Mouse (Mus musculus): ENCODE measurements around the gene Riox1.
"Not testable (repeated sequence)": the region's sequence is repeated elsewhere in the genome, so short reads cannot be mapped to it uniquely, and the experiment has no call there.

The Riox1 gene

GRCm38 (mm10) chr12:83949776-83950492 is 474 bp upstream of the Riox1 start:
- in situ Hi-C loops (cut with MboI, MseI) = no loop called here

GRCm38 (mm10) chr12:83950840-83951701 is 663 bp downstream of the Riox1 start:
- in situ Hi-C loops (cut with MboI, MseI) = no loop called here

- in situ Hi-C loops (cut with MboI, MseI) = no loop called here
These were observed 1.5 kb downstream of the Riox1 start for GRCm38 (mm10) chr12:83951711-83952575.

- in situ Hi-C loops (cut with MboI, MseI) = no loop called here
These were observed 7.9 kb downstream of the Riox1 start for GRCm38 (mm10) chr12:83958278-83958677.

GRCm38 (mm10) chr12:83965235-83965634 is 14.8 kb downstream of the Riox1 start:
- in situ Hi-C loops (cut with MboI, MseI) = no loop called here

- in situ Hi-C loops (cut with MboI, MseI) = no loop called here
These were observed 21.7 kb downstream of the Riox1 start for GRCm38 (mm10) chr12:83972117-83972516.

GRCm38 (mm10) chr12:83978862-83979261 is 28.5 kb downstream of the Riox1 start:
- in situ Hi-C loops (cut with MboI, MseI) = no loop called here

GRCm38 (mm10) chr12:83981615-83982014 is 31.2 kb downstream of the Riox1 start:
- in situ Hi-C loops (cut with MboI, MseI) = no loop called here

GRCm38 (mm10) chr12:83984752-83985151 is 34.3 kb downstream of the Riox1 start, which contains the start of gene Heatr4:
Heatr4 (minus strand) TSS chr12:83984852.
- in situ Hi-C loops (cut with MboI, MseI) = no loop called here

- in situ Hi-C loops (cut with MboI, MseI) = no loop called here
These were observed 36.8 kb downstream of the Riox1 start for GRCm38 (mm10) chr12:83987242-83987582.

- in situ Hi-C loops (cut with MboI, MseI) = no loop called here
These were observed 37.4 kb downstream of the Riox1 start, which contains the start of gene Acot2 for GRCm38 (mm10) chr12:83987583-83988441. Acot2 (plus strand) TSS chr12:83987861.

- in situ Hi-C loops (cut with MboI, MseI) = no loop called here
These were observed 38.1 kb downstream of the Riox1 start for GRCm38 (mm10) chr12:83988483-83988882.

- in situ Hi-C loops (cut with MboI, MseI) = no loop called here
These were observed 39.0 kb downstream of the Riox1 start for GRCm38 (mm10) chr12:83989378-83989777.

- in situ Hi-C loops (cut with MboI, MseI) = no loop called here
These were observed 46.8 kb downstream of the Riox1 start for GRCm38 (mm10) chr12:83997221-83997620.

GRCm38 (mm10) chr12:83998341-83999107 is 48.1 kb downstream of the Riox1 start:
- in situ Hi-C loops (cut with MboI, MseI) = no loop called here

GRCm38 (mm10) chr12:83999237-83999636 is 48.8 kb downstream of the Riox1 start:
- in situ Hi-C loops (cut with MboI, MseI) = not testable (repeated sequence)

- in situ Hi-C loops (cut with MboI, MseI) = no loop called here
These were observed 50.0 kb downstream of the Riox1 start for GRCm38 (mm10) chr12:84000418-84000817.

All from regulatory T cell (primary cell).